Mouse (Mus musculus): Measurements from ENCODE around the gene Mapk12. TPM values are rescaled to one million over a fixed set of nuclear protein-coding genes. Genes with fewer than 3 reads are reported as not detected.
A peak's percentile ranks its signal among the peaks of the same experiment; 100 is the strongest.

Gene Mapk12
- polyA plus RNA-seq, 1 experiment from 2014 or later: 13.5 TPM

DNA sequence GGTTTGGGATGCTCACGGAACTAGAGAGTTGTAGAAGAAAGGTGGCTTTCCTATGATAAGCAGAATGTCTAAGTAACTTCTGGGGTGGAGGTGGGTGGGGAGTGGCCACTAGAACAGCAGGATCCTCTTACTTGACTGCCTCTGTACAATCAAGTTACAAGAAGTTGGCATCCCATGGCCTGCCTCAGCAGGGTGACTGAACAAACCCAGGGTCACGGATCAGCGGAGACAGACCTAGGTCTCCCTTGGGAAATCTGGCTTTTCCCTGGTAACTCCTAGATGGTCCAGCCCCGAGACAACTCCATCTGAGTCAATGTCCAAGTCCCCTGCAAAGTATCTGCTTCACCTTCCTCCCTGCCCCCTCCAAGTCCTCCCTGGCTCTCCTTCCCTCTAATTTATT lies 7.4 kb upstream of the Mapk12 start:
- DNase-seq (ENCODE audit: low spot score) (no peak), ATAC-seq (replicated peaks; ENCODE audit: low FRiP score, low read depth) (0 out of 2 replicates have a peak, but pooled peaks have one; percentile 4)
- no peak for TF ChIP-seq CTCF (IDR thresholded peaks at IDR 0.05; ENCODE audit: low read depth)
- H3K36me3 ChIP-seq (ENCODE audit: insufficient read depth, low read length): no peaks in the 10 kb centered on the region
- H3K4me1 ChIP-seq (replicated peaks; ENCODE audit: insufficient read depth, low read length): peaks cover 28% of the 10 kb centered on the region
- peaks cover 5% of the 10 kb centered on the region; the same call in 1 of the 2 replicates for H3K27me3 ChIP-seq (ENCODE audit: insufficient read depth, low read length)
- no peak overlapping the region for H3K27ac ChIP-seq
- 30% methylated on average over 4 of the region's 4 CpGs for WGBS
- H3K9me3 ChIP-seq (replicated peaks; ENCODE audit: low read length): no peaks in the 10 kb centered on the region
- H3K4me2 ChIP-seq (ENCODE audit: low read length): peak overlapping the region; percentile 89
- H3K4me3 ChIP-seq (replicated peaks; ENCODE audit: low read depth, low read length): peak overlapping the region; percentile 47; the same call in 1 of the 2 replicates
- H3K9ac ChIP-seq (ENCODE audit: low read depth, low read length): no peak overlapping the region

DNA sequence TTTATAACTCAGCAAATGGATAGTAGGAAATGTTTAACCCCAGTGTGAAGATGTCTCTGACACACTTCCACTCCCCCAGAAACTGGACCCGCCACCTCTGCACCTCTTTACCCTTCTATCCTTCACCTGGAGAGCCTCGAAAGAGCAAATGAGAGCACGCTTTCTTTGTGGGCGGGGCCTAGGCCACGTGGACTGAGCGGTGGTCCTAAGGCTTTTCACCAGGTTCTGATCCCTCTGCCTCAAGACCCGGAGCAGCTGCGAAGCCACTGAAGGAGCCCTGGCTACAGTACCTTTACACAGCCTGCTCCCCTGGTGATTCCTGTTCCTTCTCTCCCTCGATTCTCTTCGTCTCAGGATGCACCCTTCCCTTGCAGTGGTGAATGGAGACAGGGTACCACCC lies 7.0 kb upstream of the Mapk12 start:
- no peak for TF ChIP-seq CTCF (IDR thresholded peaks at IDR 0.05; ENCODE audit: low read depth)
- Histone ChIP-seq H3K27me3 (ENCODE audit: insufficient read depth, low read length) (peaks cover 5% of the 10 kb centered on the region; the same call in 1 of the 2 replicates), H3K9me3 (replicated peaks; ENCODE audit: low read length) (no peaks in the 10 kb centered on the region), H3K4me1 (replicated peaks; ENCODE audit: insufficient read depth, low read length) (peaks cover 28% of the 10 kb centered on the region), H3K4me2 (ENCODE audit: low read length) (peak overlapping the region; percentile 89), H3K36me3 (ENCODE audit: insufficient read depth, low read length) (no peaks in the 10 kb centered on the region), H3K9ac (ENCODE audit: low read depth, low read length) (no peak overlapping the region), H3K27ac (no peak overlapping the region), H3K4me3 (replicated peaks; ENCODE audit: low read depth, low read length) (no peak overlapping the region)
- DNase-seq (ENCODE audit: low spot score) (no peak), ATAC-seq (replicated peaks; ENCODE audit: low FRiP score, low read depth) (no peak)
- WGBS: 18% methylated on average over 10 of the region's 10 CpGs

DNA sequence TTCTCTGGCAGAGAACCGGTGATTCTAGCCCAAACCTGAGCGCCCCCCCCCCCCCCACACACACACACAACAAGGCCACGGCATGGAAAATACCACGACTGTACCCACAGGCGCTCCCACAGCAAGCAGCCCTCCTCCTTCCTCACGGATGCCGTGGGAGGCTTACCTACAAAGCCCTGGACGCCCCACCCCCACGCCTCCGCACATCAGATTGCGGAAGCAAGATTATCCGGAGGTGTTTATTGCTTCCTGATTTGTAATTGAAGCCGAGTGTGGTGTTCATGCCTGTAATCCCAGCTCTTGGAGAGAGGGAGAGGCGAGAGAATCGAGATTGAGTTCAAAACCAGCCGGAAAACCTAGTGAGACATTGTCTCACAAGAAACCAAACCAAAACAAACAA lies 6.5 kb upstream of the Mapk12 start:
- ATAC-seq (replicated peaks; ENCODE audit: low FRiP score, low read depth) (no peak), DNase-seq (ENCODE audit: low spot score) (no peak)
- Histone ChIP-seq H3K4me3 (replicated peaks; ENCODE audit: low read depth, low read length) (peak overlapping the region; percentile 12; the same call in 1 of the 2 replicates), H3K4me1 (replicated peaks; ENCODE audit: insufficient read depth, low read length) (peaks cover 28% of the 10 kb centered on the region), H3K36me3 (ENCODE audit: insufficient read depth, low read length) (no peaks in the 10 kb centered on the region), H3K9ac (ENCODE audit: low read depth, low read length) (no peak overlapping the region), H3K4me2 (ENCODE audit: low read length) (peak overlapping the region; percentile 89), H3K27me3 (ENCODE audit: insufficient read depth, low read length) (peaks cover 5% of the 10 kb centered on the region; the same call in 1 of the 2 replicates), H3K27ac (no peak overlapping the region), H3K9me3 (replicated peaks; ENCODE audit: low read length) (no peaks in the 10 kb centered on the region)
- 2% methylated on average over 15 of the region's 16 CpGs for WGBS
- no peak for TF ChIP-seq CTCF (IDR thresholded peaks at IDR 0.05; ENCODE audit: low read depth)

DNA sequence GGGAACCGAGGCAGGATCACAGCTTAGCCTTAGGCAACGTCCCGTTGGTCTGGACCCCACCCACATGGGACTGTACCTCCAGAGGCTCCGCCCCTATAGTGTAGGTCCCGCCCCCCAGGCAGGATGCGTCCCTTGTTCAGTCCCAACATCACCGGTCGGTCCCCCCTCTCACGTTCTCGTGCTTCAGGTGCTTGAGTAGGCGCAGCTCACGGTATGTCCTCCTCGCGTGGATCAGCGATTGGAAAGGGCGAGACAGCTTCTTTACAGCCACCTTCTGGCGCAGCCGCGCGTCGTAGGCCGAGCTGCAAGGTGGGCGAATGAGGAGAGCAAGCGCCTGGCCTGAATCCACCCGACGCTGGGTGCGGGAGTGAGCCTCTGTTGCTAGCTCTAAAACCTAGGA lies 6.0 kb upstream of the Mapk12 start:
- Histone ChIP-seq H3K9ac (ENCODE audit: low read depth, low read length) (peak overlapping the region; percentile 18; the same call in 1 of the 2 replicates), H3K4me3 (replicated peaks; ENCODE audit: low read depth, low read length) (peak overlapping the region; percentile 12; the same call in 1 of the 2 replicates), H3K4me2 (ENCODE audit: low read length) (peak overlapping the region; percentile 89), H3K36me3 (ENCODE audit: insufficient read depth, low read length) (no peaks in the 10 kb centered on the region), H3K27me3 (ENCODE audit: insufficient read depth, low read length) (peaks cover 5% of the 10 kb centered on the region; the same call in 1 of the 2 replicates), H3K9me3 (replicated peaks; ENCODE audit: low read length) (no peaks in the 10 kb centered on the region), H3K4me1 (replicated peaks; ENCODE audit: insufficient read depth, low read length) (peaks cover 31% of the 10 kb centered on the region), H3K27ac (no peak overlapping the region)
- no peak for TF ChIP-seq CTCF (IDR thresholded peaks at IDR 0.05; ENCODE audit: low read depth)
- peak; percentile 64 for ATAC-seq (replicated peaks; ENCODE audit: low FRiP score, low read depth)
- no peak for DNase-seq (ENCODE audit: low spot score)
- WGBS: 3% methylated on average over 27 of the region's 27 CpGs

DNA sequence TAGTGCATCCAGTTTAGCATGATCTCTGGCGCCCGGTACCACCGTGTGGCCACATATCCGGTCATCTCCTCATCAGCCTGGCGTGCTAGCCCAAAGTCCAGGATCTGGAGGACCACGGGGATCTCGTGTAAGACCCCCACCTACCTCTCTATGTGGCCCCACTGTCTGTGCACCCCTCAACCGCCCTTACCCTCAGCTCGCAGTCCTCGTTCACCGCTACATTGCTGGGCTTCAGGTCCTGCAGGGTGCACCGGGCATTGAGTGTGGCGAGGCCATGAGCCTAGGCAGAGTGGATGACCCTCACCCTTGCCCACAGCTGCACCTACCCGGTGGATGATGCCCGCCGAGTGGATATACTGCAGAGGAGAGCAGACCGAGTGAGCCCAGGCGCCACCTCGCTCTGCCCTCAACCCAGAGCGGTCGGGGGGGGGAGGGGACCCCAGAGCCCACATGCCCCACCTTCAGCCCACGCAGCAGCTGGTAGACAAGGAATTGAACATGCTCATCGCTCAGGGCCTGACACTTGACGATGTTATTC lies 5.4 kb upstream of the Mapk12 start:
- Histone ChIP-seq H3K9ac (ENCODE audit: low read depth, low read length) (no peak overlapping the region), H3K36me3 (ENCODE audit: insufficient read depth, low read length) (no peaks in the 10 kb centered on the region), H3K27me3 (ENCODE audit: insufficient read depth, low read length) (peaks cover 5% of the 10 kb centered on the region; the same call in 1 of the 2 replicates), H3K4me2 (ENCODE audit: low read length) (peak overlapping the region; percentile 89), H3K4me1 (replicated peaks; ENCODE audit: insufficient read depth, low read length) (peaks cover 37% of the 10 kb centered on the region), H3K27ac (no peak overlapping the region), H3K9me3 (replicated peaks; ENCODE audit: low read length) (no peaks in the 10 kb centered on the region), H3K4me3 (replicated peaks; ENCODE audit: low read depth, low read length) (no peak overlapping the region)
- 80% methylated on average over 24 of the region's 24 CpGs for WGBS
- no peak for DNase-seq (ENCODE audit: low spot score)
- no peak for ATAC-seq (replicated peaks; ENCODE audit: low FRiP score, low read depth)
- TF ChIP-seq CTCF (IDR thresholded peaks at IDR 0.05; ENCODE audit: low read depth): no peak

DNA sequence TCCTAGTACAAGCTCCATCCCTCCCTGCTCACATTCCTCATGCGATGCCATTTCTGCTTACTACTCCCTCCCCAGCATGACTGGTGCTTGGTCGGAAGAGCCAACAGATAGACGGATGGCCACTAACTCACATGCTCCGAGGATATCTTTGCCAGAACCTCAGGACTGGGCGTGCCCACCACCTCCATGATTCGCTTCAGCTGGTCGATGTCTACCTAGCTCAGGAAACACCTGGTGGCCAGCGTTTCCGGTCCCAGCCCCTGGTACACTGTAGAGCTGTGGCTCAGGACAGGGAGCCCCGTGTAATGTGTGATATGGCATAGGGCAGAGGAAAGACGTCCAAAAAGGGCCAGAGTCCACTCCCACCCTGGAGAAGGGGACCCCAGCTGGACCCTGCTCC lies 4.5 kb upstream of the Mapk12 start:
- Histone ChIP-seq H3K4me3 (replicated peaks; ENCODE audit: low read depth, low read length) (no peak overlapping the region), H3K4me1 (replicated peaks; ENCODE audit: insufficient read depth, low read length) (peaks cover 41% of the 10 kb centered on the region), H3K9ac (ENCODE audit: low read depth, low read length) (no peak overlapping the region), H3K9me3 (replicated peaks; ENCODE audit: low read length) (no peaks in the 10 kb centered on the region), H3K27ac (no peak overlapping the region), H3K4me2 (ENCODE audit: low read length) (no peak overlapping the region), H3K27me3 (ENCODE audit: insufficient read depth, low read length) (peaks cover 12% of the 10 kb centered on the region), H3K36me3 (ENCODE audit: insufficient read depth, low read length) (no peaks in the 10 kb centered on the region)
- WGBS: 79% methylated on average over 11 of the region's 11 CpGs
- no peak for TF ChIP-seq CTCF (IDR thresholded peaks at IDR 0.05; ENCODE audit: low read depth)
- ATAC-seq (replicated peaks; ENCODE audit: low FRiP score, low read depth) (no peak), DNase-seq (ENCODE audit: low spot score) (no peak)

Data from kidney, postnatal 0 days (tissue).